Mouse (Mus musculus): ENCODE measurements around the gene Phf21a. TPM values are rescaled to one million over a fixed set of nuclear protein-coding genes. Genes with fewer than 3 reads are reported as not detected.

Phf21a gene
- polyA plus RNA-seq, 1 experiment from 2014 or later = 2.6 TPM

GRCm38 (mm10) chr2:92234768-92235332 lies 141.9 kb downstream of the Phf21a start:
- no peak overlapping the region for H3K4me3 ChIP-seq (replicated peaks)
- no peak for ATAC-seq (ENCODE audit: insufficient read depth)
- H3K9ac ChIP-seq = no peak overlapping the region
- 64% methylated on average over 5 of the region's 5 CpGs for WGBS (ENCODE audit: insufficient replicate concordance)
- H3K36me3 ChIP-seq (replicated peaks) = peaks cover 15% of the 10 kb centered on the region; the same call in 1 of the 2 replicates
- no peak overlapping the region for H3K27ac ChIP-seq (replicated peaks)
- no peaks in the 10 kb centered on the region for H3K4me1 ChIP-seq (replicated peaks)
- H3K27me3 ChIP-seq = no peaks in the 10 kb centered on the region
- H3K9me3 ChIP-seq (replicated peaks) = no peaks in the 10 kb centered on the region
- no peak overlapping the region for H3K4me2 ChIP-seq

- no peaks in the 10 kb centered on the region for H3K9me3 ChIP-seq (replicated peaks)
- WGBS (ENCODE audit: insufficient replicate concordance) = 52% methylated on average over 2 of the region's 2 CpGs
- H3K27me3 ChIP-seq = no peaks in the 10 kb centered on the region
- no peak overlapping the region for H3K9ac ChIP-seq
- H3K4me3 ChIP-seq (replicated peaks) = no peak overlapping the region
- ATAC-seq (ENCODE audit: insufficient read depth) = no peak
- 0 out of 2 replicates have a peak, but pooled peaks cover 8% of the 10 kb centered on the region for H3K36me3 ChIP-seq (replicated peaks)
- no peaks in the 10 kb centered on the region for H3K4me1 ChIP-seq (replicated peaks)
- H3K4me2 ChIP-seq = no peak overlapping the region
- H3K27ac ChIP-seq (replicated peaks) = no peak overlapping the region
Observed at GRCm38 (mm10) chr2:92240299-92240698, 147.4 kb downstream of the Phf21a start.

GRCm38 (mm10) chr2:92240816-92241215 lies 147.9 kb downstream of the Phf21a start:
- WGBS (ENCODE audit: insufficient replicate concordance) = 72% methylated on average over 2 of the region's 2 CpGs
- no peak overlapping the region for H3K9ac ChIP-seq

GRCm38 (mm10) chr2:92241317-92241716 lies 148.4 kb downstream of the Phf21a start:
- no peak overlapping the region for H3K4me2 ChIP-seq

More at GRCm38 (mm10) chr2:92240816-92241215, 147.9 kb downstream of the Phf21a start:
- Histone ChIP-seq H3K27me3 (no peaks in the 10 kb centered on the region), H3K9me3 (replicated peaks) (no peaks in the 10 kb centered on the region), H3K36me3 (replicated peaks) (0 out of 2 replicates have a peak, but pooled peaks cover 8% of the 10 kb centered on the region), H3K4me3 (replicated peaks) (no peak overlapping the region), H3K27ac (replicated peaks) (no peak overlapping the region), H3K4me2 (no peak overlapping the region), H3K4me1 (replicated peaks) (no peaks in the 10 kb centered on the region)
- no peak for ATAC-seq (ENCODE audit: insufficient read depth)

GRCm38 (mm10) chr2:92246112-92246511 lies 153.2 kb downstream of the Phf21a start:
- Histone ChIP-seq H3K9me3 (replicated peaks) (no peaks in the 10 kb centered on the region), H3K36me3 (replicated peaks) (0 out of 2 replicates have a peak, but pooled peaks cover 3% of the 10 kb centered on the region), H3K4me3 (replicated peaks) (no peak overlapping the region), H3K4me1 (replicated peaks) (no peaks in the 10 kb centered on the region), H3K4me2 (no peak overlapping the region), H3K27me3 (no peaks in the 10 kb centered on the region), H3K9ac (no peak overlapping the region), H3K27ac (replicated peaks) (no peak overlapping the region)
- 58% methylated on average over 1 of the region's 1 CpGs for WGBS (ENCODE audit: insufficient replicate concordance)
- ATAC-seq (ENCODE audit: insufficient read depth) = no peak

More at GRCm38 (mm10) chr2:92241317-92241716, 148.4 kb downstream of the Phf21a start:
- 48% methylated on average over 3 of the region's 3 CpGs for WGBS (ENCODE audit: insufficient replicate concordance)
- H3K4me3 ChIP-seq (replicated peaks) = no peak overlapping the region
- no peak overlapping the region for H3K27ac ChIP-seq (replicated peaks)
- H3K4me1 ChIP-seq (replicated peaks) = no peaks in the 10 kb centered on the region
- no peaks in the 10 kb centered on the region for H3K9me3 ChIP-seq (replicated peaks)
- no peak for ATAC-seq (ENCODE audit: insufficient read depth)
- H3K27me3 ChIP-seq = no peaks in the 10 kb centered on the region
- 0 out of 2 replicates have a peak, but pooled peaks cover 3% of the 10 kb centered on the region for H3K36me3 ChIP-seq (replicated peaks)
- H3K9ac ChIP-seq = no peak overlapping the region

GRCm38 (mm10) chr2:92247711-92248110 lies 154.8 kb downstream of the Phf21a start:
- H3K27ac ChIP-seq (replicated peaks) = no peak overlapping the region
- H3K9me3 ChIP-seq (replicated peaks) = no peaks in the 10 kb centered on the region
- H3K27me3 ChIP-seq = no peaks in the 10 kb centered on the region
- H3K9ac ChIP-seq = no peak overlapping the region
- H3K4me2 ChIP-seq = no peak overlapping the region
- 66% methylated on average over 2 of the region's 2 CpGs for WGBS (ENCODE audit: insufficient replicate concordance)
- ATAC-seq (ENCODE audit: insufficient read depth) = no peak
- H3K4me3 ChIP-seq (replicated peaks) = no peak overlapping the region
- no peaks in the 10 kb centered on the region for H3K4me1 ChIP-seq (replicated peaks)
- 0 out of 2 replicates have a peak, but pooled peaks cover 3% of the 10 kb centered on the region for H3K36me3 ChIP-seq (replicated peaks)

- Histone ChIP-seq H3K9ac (no peak overlapping the region), H3K9me3 (replicated peaks) (no peaks in the 10 kb centered on the region), H3K27me3 (no peaks in the 10 kb centered on the region), H3K27ac (replicated peaks) (no peak overlapping the region), H3K4me1 (replicated peaks) (0 out of 2 replicates have a peak, but pooled peaks cover 5% of the 10 kb centered on the region), H3K4me2 (no peak overlapping the region), H3K36me3 (replicated peaks) (0 out of 2 replicates have a peak, but pooled peaks cover 3% of the 10 kb centered on the region), H3K4me3 (replicated peaks) (no peak overlapping the region)
- no peak for ATAC-seq (ENCODE audit: insufficient read depth)
- WGBS (ENCODE audit: insufficient replicate concordance) = 33% methylated on average over 2 of the region's 2 CpGs
Observed at GRCm38 (mm10) chr2:92250472-92250871, 157.6 kb downstream of the Phf21a start.

GRCm38 (mm10) chr2:92253777-92254176 lies 160.9 kb downstream of the Phf21a start:
- no peak overlapping the region for H3K9ac ChIP-seq
- 0 out of 2 replicates have a peak, but pooled peaks cover 5% of the 10 kb centered on the region for H3K4me1 ChIP-seq (replicated peaks)
- H3K36me3 ChIP-seq (replicated peaks) = no peaks in the 10 kb centered on the region
- ATAC-seq (ENCODE audit: insufficient read depth) = no peak
- H3K27me3 ChIP-seq = no peaks in the 10 kb centered on the region
- H3K4me2 ChIP-seq = no peak overlapping the region
- 22% methylated on average over 5 of the region's 5 CpGs for WGBS (ENCODE audit: insufficient replicate concordance)
- H3K4me3 ChIP-seq (replicated peaks) = no peak overlapping the region
- no peaks in the 10 kb centered on the region for H3K9me3 ChIP-seq (replicated peaks)
- no peak overlapping the region for H3K27ac ChIP-seq (replicated peaks)

GRCm38 (mm10) chr2:92256141-92256540 lies 163.2 kb downstream of the Phf21a start:
- Histone ChIP-seq H3K27me3 (no peaks in the 10 kb centered on the region), H3K4me1 (replicated peaks) (0 out of 2 replicates have a peak, but pooled peaks cover 5% of the 10 kb centered on the region), H3K4me2 (no peak overlapping the region), H3K27ac (replicated peaks) (no peak overlapping the region), H3K9me3 (replicated peaks) (no peaks in the 10 kb centered on the region), H3K4me3 (replicated peaks) (no peak overlapping the region), H3K9ac (no peak overlapping the region), H3K36me3 (replicated peaks) (no peaks in the 10 kb centered on the region)
- 38% methylated on average over 7 of the region's 7 CpGs for WGBS (ENCODE audit: insufficient replicate concordance)
- ATAC-seq (ENCODE audit: insufficient read depth) = no peak

GRCm38 (mm10) chr2:92257372-92257956 lies 164.5 kb downstream of the Phf21a start:
- no peak overlapping the region for H3K9ac ChIP-seq
- no peak overlapping the region for H3K4me3 ChIP-seq (replicated peaks)
- H3K9me3 ChIP-seq (replicated peaks) = no peaks in the 10 kb centered on the region
- no peak overlapping the region for H3K27ac ChIP-seq (replicated peaks)
- WGBS (ENCODE audit: insufficient replicate concordance) = 39% methylated on average over 4 of the region's 4 CpGs
- H3K4me2 ChIP-seq = no peak overlapping the region
- no peak for ATAC-seq (ENCODE audit: insufficient read depth)
- 0 out of 2 replicates have a peak, but pooled peaks cover 5% of the 10 kb centered on the region for H3K4me1 ChIP-seq (replicated peaks)
- H3K27me3 ChIP-seq = no peaks in the 10 kb centered on the region
- H3K36me3 ChIP-seq (replicated peaks) = no peaks in the 10 kb centered on the region

GRCm38 (mm10) chr2:92259924-92260323 lies 167.0 kb downstream of the Phf21a start:
- Histone ChIP-seq H3K9me3 (replicated peaks) (no peaks in the 10 kb centered on the region), H3K27ac (replicated peaks) (no peak overlapping the region), H3K36me3 (replicated peaks) (no peaks in the 10 kb centered on the region), H3K4me1 (replicated peaks) (no peaks in the 10 kb centered on the region), H3K4me3 (replicated peaks) (no peak overlapping the region), H3K9ac (no peak overlapping the region), H3K4me2 (no peak overlapping the region), H3K27me3 (no peaks in the 10 kb centered on the region)
- ATAC-seq (ENCODE audit: insufficient read depth) = no peak
- 18% methylated on average over 2 of the region's 2 CpGs for WGBS (ENCODE audit: insufficient replicate concordance)

Data from liver, embryonic 15.5 days (tissue).